Mouse (Mus musculus) urinary bladder, adult 18-20 months (tissue): ENCODE measurements at regions not wholly inside any gene's neighbourhood (a gene's known extent, or its start where the extent isn't known, plus 50 kb on each side); places are given as distances from the start of the nearest gene placed in this dataset.

Experiments used
- DNase-seq, 2 experiments: peaks; one replicate each; pipeline ENCODE4 v3.0.0; 2022; ENCODE audit warnings: low spot score in 2 of 2, mixed read lengths in 2 of 2

GRCm38 (mm10) chrX:11903116-11903700 is 256.9 kb downstream of the Bcor start:
- DNase-seq = no peak

- no peak for DNase-seq
Measured at GRCm38 (mm10) chrX:11905231-11905630, 254.9 kb downstream of the Bcor start.

- DNase-seq = no peak
Measured at GRCm38 (mm10) chrX:11907167-11907566, 253.0 kb downstream of the Bcor start.

- DNase-seq = no peak
Measured at GRCm38 (mm10) chrX:11915984-11916383, 244.2 kb downstream of the Bcor start.

GRCm38 (mm10) chrX:11920231-11920630 is 239.9 kb downstream of the Bcor start:
- no peak for DNase-seq

GRCm38 (mm10) chrX:11924639-11925302 is 235.4 kb downstream of the Bcor start:
- DNase-seq = no peak

GRCm38 (mm10) chrX:11926868-11927535 is 233.2 kb downstream of the Bcor start:
- no peak for DNase-seq

- DNase-seq = no peak
Measured at GRCm38 (mm10) chrX:11929448-11929847, 230.7 kb downstream of the Bcor start.

- DNase-seq = no peak
Measured at GRCm38 (mm10) chrX:11931432-11931831, 228.7 kb downstream of the Bcor start.

GRCm38 (mm10) chrX:11935337-11935736 is 224.8 kb downstream of the Bcor start:
- DNase-seq = no peak

- no peak for DNase-seq
Measured at GRCm38 (mm10) chrX:11940246-11940645, 219.9 kb downstream of the Bcor start.

- peak; percentile 18 to 48 for DNase-seq
Measured at GRCm38 (mm10) chrX:11943367-11943766, 216.8 kb downstream of the Bcor start.

- DNase-seq = no peak
Measured at GRCm38 (mm10) chrX:11944574-11944973, 215.6 kb downstream of the Bcor start.

GRCm38 (mm10) chrX:11945280-11945679 is 214.9 kb downstream of the Bcor start:
- no peak for DNase-seq

- peak in 1 of 2 experiments; percentile 12 for DNase-seq
Measured at GRCm38 (mm10) chrX:11952193-11952592, 208.0 kb downstream of the Bcor start.

- no peak for DNase-seq
Measured at GRCm38 (mm10) chrX:11956194-11956593, 204.0 kb downstream of the Bcor start.

- DNase-seq = no peak
Measured at GRCm38 (mm10) chrX:11957011-11957410, 203.1 kb downstream of the Bcor start.

GRCm38 (mm10) chrX:11959871-11960552 is 200.1 kb downstream of the Bcor start:
- no peak for DNase-seq

- DNase-seq = peak in 1 of 2 experiments; percentile 14
Measured at GRCm38 (mm10) chrX:11961350-11961749, 198.8 kb downstream of the Bcor start.

- DNase-seq = no peak
Measured at GRCm38 (mm10) chrX:11964428-11964827, 195.7 kb downstream of the Bcor start.

GRCm38 (mm10) chrX:11978679-11979078 is 181.5 kb downstream of the Bcor start:
- no peak for DNase-seq

GRCm38 (mm10) chrX:11983276-11983675 is 176.9 kb downstream of the Bcor start:
- DNase-seq = no peak
